Mouse (Mus musculus): ENCODE data around the gene Habp2.
A peak's percentile ranks its signal among the peaks of the same experiment; 100 is the strongest.
"Not testable (repeated sequence)": the region's sequence is repeated elsewhere in the genome, so short reads cannot be mapped to it uniquely, and the experiment has no call there.

Gene Habp2

GRCm38 (mm10) chr19:56296668-56297067 lies 9.7 kb downstream of the Habp2 start:
- DNase-seq (ENCODE audit: low spot score): no peak

DNA sequence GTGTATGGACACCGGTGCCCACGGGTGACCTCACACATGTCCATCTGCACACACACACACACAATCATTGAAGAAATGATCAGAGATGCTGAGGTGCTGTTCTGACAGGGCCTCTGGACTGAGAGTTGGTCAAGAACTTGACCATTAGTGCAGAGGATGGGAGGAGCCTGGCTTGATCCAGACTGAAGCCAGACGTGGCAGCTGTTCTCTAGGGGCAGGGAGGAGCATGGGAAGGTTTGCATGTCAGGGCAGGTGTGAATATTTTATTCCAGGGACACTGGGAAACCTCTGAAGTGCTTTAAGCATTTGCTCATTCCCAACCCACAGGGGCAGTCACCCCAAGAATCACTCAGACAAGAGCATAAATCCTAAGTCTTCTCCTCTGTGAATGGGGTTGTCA lies 10.3 kb downstream of the Habp2 start:
- DNase-seq (ENCODE audit: low spot score): no peak

DNA sequence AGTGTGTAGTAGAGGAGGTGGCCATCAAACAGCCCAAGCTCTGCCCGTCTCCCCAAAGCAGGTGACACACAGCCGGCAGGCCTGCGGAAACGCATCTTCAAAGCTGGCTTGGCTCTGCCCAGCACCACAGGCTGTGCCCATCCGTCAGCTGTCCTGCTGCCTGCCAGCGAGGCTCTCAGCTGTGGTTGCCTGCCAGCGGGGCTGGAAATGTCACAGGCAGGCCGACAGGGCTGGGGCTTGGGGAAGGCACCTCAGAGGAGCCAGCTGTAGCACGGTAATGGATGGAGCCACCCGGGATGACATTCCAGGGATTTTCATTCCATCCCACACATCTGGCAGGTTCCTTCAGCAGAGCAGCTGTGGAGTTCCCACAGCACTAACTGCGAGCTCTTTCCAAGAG lies 13.9 kb downstream of the Habp2 start:
- DNase-seq (ENCODE audit: low spot score): no peak

GRCm38 (mm10) chr19:56316531-56316930 lies 29.6 kb downstream of the Habp2 start:
- DNase-seq (ENCODE audit: low spot score): no peak

DNA sequence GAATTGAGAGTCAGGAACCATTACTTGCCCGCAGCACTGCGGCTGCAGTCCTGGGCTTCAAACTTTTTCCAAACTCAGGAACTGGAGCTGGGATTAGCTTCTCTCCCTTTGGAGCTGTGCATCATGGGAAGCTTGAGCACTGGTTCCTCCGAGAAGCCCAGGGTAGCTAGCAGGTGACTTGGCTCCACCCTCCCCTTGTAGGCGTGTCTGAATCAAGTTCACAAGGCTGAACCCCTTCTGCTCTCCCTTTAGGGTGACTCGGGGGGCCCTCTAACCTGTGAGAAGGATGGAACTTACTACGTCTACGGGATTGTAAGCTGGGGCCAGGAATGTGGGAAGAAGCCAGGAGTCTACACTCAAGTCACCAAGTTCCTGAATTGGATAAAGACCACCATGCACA lies 32.3 kb downstream of the Habp2 start:
- no peak for DNase-seq (ENCODE audit: low spot score)

- DNase-seq (ENCODE audit: low spot score): no peak
Observed at GRCm38 (mm10) chr19:56319629-56320028, 32.7 kb downstream of the Habp2 start.

GRCm38 (mm10) chr19:56320186-56320860 lies 33.4 kb downstream of the Habp2 start:
- DNase-seq (ENCODE audit: low spot score): peak; percentile 68

DNA sequence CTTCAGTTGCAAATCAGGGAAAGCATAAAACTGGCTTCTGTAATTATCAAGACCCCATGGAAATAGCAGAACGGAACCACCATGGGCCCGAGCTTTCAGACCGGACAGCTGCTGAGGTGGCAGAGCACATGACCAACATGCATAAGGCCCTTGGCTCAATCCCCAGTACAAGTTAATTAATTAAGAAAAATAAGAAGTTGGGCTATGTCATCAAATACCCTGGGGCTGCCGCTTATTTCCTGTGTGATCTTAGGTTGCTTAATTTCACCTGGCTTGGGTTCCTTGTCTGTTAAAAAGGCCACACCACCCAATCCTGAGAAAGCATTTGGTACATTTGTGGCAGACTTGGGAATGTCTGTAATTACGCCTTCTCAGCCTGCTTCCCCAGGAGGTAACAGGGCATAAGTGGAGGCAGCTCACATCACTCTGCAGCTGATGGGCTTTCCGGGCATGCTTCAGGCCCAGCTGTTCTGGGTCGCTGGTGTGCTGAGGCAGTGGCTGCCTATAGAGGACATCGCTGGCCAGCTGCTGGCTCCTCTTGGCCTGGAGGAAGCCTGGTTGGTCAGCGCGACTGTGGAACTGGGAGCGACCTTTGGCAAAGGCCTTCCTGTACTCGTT lies 34.5 kb downstream of the Habp2 start:
- DNase-seq (ENCODE audit: low spot score): peak; percentile 28

DNA sequence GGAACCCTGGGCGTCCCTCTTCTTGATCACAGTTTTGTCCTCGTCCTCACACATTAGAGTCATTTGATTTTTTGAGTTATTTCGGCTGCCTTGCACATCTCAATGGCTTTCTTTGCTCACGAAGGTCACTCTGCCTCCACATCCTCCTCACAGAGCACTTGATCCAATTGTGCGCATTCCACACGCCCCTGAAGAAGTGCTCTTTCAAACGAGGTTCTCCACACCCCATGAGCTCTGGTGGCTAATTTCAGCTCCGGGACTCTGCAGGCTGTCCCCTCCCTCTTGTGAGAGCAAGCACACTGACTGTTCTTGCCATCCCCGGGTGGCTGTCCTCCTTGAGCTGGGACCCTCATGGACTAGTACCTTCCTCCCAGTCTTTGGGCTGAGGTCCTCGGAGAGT lies 38.7 kb downstream of the Habp2 start:
- no peak for DNase-seq (ENCODE audit: low spot score)

GRCm38 (mm10) chr19:56326243-56326855 lies 39.4 kb downstream of the Habp2 start:
- peak; percentile 24 for DNase-seq (ENCODE audit: low spot score)

DNA sequence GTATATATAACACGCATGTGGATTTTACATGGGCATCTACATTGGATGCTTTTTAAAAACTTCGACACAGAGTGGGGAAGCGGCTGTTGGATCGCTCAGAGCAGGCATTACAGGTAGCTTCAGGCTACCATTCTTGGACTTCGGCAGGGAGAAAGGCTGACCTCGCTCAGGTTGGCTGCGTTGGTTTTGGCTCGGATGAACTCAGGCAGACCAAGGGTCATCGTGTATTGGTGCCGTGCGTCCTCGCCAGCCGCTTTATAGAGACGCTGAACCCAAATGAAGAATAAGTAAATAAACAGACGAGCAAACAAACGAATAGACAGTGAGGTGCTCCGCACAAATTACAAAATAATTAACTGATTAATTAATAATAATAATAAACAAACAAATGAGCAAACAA lies 49.4 kb downstream of the Habp2 start:
- no peak for DNase-seq (ENCODE audit: low spot score)

GRCm38 (mm10) chr19:56336826-56337225 lies 49.9 kb downstream of the Habp2 start:
- DNase-seq (ENCODE audit: low spot score): no peak

GRCm38 (mm10) chr19:56342006-56342405 lies 55.1 kb downstream of the Habp2 start:
- no peak for DNase-seq (ENCODE audit: low spot score)

DNA sequence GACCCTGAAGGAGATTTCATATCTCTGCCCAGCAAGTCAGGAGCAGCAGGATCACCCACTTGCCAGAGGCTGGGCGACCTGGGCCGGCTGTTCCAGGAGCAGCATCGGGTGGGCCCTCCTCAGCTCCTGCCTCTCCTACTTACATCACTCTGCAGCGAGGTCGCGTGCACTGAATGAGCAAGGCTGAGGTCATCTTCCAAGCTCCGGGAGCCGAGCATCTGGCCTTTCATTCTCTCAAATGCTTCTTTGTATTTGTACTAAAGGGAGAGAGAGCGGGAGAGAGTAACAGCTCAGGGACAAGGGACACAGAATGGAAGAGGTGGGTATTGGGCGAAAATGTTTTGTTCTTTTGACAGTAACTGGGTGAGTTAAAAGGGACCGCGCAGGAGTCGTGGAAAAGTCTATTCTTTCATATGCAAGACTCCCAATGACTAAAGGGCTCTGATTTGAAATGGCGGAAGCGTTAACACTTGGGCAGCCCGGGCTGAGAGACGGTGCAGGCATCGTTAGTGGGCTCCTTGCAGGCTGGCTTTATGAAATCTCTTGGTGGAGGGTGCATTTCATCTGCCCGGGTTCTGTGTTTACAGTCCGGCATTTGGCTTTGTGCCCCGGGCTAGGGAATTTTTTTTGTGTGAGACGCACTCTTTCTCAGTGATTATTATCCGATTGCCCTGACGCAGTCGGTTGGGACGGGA lies 57.1 kb downstream of the Habp2 start:
- DNase-seq (ENCODE audit: low spot score): peak; percentile 72

- peak; percentile 66 for DNase-seq (ENCODE audit: low spot score)
Observed at GRCm38 (mm10) chr19:56346016-56346415, 59.1 kb downstream of the Habp2 start.

DNA sequence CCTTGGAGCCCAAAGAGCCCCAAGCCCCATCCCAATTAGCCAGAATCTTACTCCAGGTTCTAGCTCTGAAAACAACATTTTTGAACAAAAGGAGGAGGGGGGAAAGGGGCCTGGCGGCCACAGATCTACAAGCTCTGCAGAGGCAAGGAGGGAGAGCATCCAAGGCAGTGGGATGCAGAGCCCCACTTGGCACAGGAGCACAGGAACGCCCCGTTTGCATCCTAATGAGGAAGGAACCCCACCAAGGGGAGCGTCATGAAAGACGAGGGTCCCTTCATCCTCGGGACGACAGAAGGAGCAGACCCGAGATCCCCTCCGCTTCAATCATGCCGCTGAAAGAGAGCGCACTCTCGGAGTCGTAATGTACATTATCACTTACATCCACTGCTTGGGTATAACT lies 59.8 kb downstream of the Habp2 start:
- DNase-seq (ENCODE audit: low spot score): no peak

- peak; percentile 66 for DNase-seq (ENCODE audit: low spot score)
Observed at GRCm38 (mm10) chr19:56349295-56349694, 62.4 kb downstream of the Habp2 start.

GRCm38 (mm10) chr19:56353689-56354088 lies 66.8 kb downstream of the Habp2 start:
- DNase-seq (ENCODE audit: low spot score): no peak

GRCm38 (mm10) chr19:56355201-56355600 lies 68.3 kb downstream of the Habp2 start:
- DNase-seq (ENCODE audit: low spot score): no peak

- peak; percentile 78 for DNase-seq (ENCODE audit: low spot score)
Observed at GRCm38 (mm10) chr19:56356480-56357373, 69.8 kb downstream of the Habp2 start.

DNA sequence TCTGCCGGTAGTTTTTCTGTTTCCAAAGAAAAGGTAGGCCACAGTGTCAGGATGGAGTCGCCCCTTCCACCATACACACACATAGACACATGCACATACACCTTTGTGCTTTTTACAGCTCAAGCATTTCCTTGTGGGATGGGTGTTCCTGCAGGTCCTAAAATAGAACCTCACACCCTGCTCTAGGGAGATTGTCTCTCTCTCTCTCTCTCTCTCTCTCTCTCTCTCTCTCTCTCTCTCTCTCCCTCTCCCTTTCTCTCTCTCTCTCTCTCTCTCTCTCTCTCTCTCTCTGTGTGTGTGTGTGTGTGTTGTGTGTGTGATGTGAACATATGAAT lies 70.4 kb downstream of the Habp2 start:
- DNase-seq (ENCODE audit: low spot score): not testable (repeated sequence)

DNA sequence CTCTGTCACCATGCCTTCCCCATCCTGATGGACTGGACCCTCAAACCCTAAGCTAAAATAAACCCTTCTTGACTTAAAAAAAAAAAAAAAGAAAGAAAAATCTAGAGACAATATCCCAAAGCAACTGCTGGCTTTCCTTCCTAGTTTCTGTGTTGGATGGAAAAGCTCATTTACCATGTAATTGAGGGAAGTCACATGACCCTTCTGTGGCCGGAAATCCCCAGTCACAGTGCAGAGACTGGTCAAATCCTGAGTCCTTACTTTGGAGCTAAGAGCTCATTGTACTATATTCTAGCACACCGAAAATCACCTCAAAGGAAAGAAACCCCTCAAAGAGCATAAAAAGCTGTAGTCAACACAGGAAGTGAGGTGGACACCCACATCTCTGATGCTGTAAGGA lies 72.0 kb downstream of the Habp2 start:
- no peak for DNase-seq (ENCODE audit: low spot score)
